Mouse (Mus musculus) ES-Bruce4 (cell line): ENCODE measurements around the gene Synj1.

Experiments used
- CTCF ChIP-seq: IDR thresholded peaks from one replicate; pipeline ENCODE4 v1.8.1; 2011; ENCODE audit warnings: low read depth, low read length
- POLR2A ChIP-seq: IDR thresholded peaks from one replicate; pipeline ENCODE4 v1.8.1; 2011; ENCODE audit warnings: low read length; ENCODE audit not compliant: insufficient read depth

DNA sequence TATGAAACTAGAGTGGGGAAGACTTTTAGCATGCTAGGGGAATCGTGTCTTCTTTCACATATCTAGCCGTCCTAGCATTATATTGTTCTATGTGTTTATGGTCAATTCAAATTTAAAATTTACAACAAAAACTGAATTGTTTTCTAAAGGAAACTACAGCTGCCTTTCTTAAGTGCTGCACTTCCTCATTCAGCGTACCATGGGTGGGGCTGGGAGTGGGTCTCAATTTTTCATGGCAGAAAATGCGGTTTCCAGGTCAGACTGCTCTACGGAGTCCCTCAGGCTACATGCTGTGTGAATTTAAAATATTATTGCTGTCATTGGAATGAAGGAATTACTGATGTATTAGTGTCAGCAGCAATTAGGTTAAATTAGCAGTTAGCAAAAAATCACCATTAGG, 15.6 kb downstream of the Synj1 start:
- no peak for TF ChIP-seq POLR2A
- no peak for TF ChIP-seq CTCF
